Mouse (Mus musculus) ovary, adult 18-20 months (tissue): ENCODE results near the gene Cdh12.
"Not testable (repeated sequence)": the region's sequence is repeated elsewhere in the genome, so short reads cannot be mapped to it uniquely, and the experiment has no call there.

ENCODE experiments used
- DNase-seq: peaks from one replicate; pipeline ENCODE4 v3.0.0; 2022; ENCODE audit warnings: low spot score, mixed read lengths

Cdh12 gene

DNA sequence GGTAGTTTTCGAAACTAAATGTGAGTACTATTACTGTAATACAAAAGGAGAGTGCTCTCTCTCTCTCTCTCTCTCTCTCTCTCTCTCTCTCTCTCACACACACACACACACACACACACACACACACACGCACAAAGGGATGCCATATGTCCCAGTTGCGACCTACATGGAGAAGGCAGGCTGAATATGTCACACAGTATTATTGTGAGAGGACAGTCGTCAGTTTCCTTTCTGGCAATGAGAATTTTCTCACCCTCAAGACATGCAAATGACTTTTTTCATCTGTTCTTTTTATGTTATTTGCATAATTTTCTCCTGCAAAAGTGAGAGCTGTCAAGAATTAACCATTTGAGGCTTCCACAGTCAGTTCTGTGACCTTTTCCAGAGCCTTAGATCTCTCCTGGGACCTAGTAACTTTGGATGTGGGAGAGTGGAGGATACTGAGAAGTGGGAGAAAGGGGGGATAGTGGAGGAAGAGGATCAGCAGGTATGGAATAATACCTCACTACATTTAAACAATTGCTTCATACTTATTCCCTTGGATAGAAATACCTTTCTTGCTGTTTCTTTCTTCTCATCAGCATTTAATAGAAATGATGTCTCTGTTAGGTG lies 660.9 kb downstream of the Cdh12 start:
- no peak for DNase-seq

- no peak for DNase-seq
Measured at GRCm38 (mm10) chr15:21110874-21111603, 662.0 kb downstream of the Cdh12 start.

DNA sequence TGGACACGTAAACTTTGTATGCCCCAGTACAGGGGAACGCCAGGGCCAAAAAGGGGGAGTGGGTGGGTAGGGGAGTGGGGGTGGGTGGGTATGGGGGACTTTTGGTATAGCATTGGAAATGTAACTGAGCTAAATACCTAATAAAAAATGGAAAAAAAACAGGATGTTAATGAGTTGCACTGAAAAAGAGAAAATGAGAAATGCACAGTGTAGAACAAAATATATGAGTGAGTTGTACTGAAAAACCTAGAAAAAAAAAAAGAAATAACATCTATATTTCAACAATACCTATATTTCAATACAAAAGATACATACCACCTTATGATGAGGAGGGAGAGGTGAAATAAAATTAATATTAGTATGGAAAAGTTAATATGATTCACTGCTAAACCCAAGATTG lies 665.7 kb downstream of the Cdh12 start:
- DNase-seq: not testable (repeated sequence)

DNA sequence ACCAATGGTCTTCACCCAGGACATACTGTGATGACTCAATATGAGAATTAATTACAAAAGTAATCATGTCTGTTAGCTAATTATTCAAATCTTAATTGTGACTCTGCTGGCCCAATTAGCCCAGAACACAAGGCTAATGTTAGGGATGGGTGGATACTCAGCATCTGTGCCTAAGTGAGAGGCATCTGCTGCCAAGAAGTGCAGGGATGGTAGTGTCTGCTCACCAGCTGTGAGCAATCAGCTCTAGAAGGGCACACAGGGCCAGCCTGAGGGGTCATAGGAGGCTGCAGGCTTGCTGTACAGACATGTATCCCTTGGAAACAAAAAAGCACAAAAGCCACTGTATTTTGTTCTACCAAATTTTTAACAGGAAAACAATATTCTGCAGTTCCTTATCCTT lies 681.6 kb downstream of the Cdh12 start:
- DNase-seq: no peak

DNA sequence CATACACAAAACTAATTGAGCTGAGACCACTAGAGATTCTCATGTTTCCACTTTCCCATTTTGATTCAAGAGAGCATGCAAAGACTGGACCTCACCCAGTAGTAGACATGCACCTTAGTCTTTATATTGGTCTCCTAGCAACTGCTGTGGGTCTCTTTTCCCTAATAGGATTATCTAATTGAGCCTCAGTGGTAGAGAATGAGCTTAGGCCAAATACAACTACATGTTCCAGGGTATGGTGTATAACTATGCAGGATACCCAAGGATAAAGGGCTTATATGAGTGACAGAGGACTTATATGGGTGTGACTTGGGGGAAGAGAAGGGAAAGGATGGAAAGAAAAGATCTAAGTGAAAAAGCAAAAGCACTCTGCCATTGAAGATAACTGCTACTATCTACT lies 683.9 kb downstream of the Cdh12 start:
- DNase-seq: no peak

GRCm38 (mm10) chr15:21146896-21147295 lies 697.8 kb downstream of the Cdh12 start:
- no peak for DNase-seq

- no peak for DNase-seq
Measured at GRCm38 (mm10) chr15:21153602-21154001, 704.5 kb downstream of the Cdh12 start.

GRCm38 (mm10) chr15:21179727-21180126 lies 730.7 kb downstream of the Cdh12 start:
- DNase-seq: no peak

- DNase-seq: no peak
Measured at GRCm38 (mm10) chr15:21180191-21180590, 731.1 kb downstream of the Cdh12 start.

GRCm38 (mm10) chr15:21185799-21186198 lies 736.7 kb downstream of the Cdh12 start:
- no peak for DNase-seq

DNA sequence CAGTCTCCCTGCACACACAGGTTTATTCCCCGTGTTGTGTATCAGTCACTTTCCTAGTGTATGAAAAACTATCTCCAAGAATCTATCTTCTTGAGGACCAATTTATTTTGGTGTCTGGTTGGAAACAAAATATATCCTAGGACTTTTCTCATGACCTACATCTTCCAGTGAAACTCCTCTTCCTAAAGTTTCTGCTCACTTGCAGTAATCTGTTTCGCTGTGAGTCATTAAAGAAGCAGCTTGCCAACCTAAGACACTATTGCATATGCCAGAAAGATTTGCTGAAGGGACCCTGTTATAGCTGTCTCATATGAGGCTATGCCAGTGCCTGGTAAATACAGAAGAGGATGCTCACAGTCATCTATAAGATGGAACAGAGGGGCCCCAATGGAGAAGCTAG lies 761.0 kb downstream of the Cdh12 start:
- not testable (repeated sequence) for DNase-seq

DNA sequence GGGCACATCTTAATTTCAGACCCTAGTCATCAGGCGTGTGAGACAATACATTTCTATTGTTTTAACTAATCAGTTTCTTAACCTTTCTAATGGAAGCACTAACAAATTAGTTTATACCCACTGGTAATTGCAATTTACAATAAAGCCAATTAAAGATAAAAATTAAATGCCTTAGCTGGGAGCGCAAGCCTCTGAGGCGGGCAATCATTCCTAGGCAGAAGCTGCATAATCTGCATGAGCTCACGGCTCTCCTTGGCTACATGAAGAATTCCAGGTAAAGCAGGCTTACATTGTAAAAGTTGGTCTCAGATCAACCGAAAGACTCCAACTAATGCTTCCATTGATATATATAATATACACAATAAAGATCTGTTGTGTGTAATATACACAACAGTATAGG lies 773.9 kb downstream of the Cdh12 start:
- no peak for DNase-seq

DNA sequence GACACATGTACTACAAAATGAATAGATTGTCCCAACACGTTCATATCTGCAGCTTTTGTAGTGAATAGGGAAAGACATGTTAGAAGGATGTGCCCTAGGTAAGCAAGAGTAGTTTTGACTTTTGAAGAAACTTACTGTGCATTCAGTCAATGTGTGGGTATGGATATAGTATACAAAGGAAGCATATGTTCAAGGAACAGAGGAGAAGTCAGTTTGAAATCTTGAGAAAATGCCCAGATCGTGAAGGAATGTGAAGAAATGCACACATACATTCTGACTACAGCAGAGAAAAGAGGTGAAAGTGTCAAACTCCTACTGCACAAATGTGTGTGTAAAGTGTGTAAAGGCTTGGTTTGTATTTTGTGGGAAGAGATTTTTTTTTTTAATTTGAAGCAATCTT lies 812.3 kb downstream of the Cdh12 start:
- no peak for DNase-seq

- no peak for DNase-seq
Measured at GRCm38 (mm10) chr15:21269856-21270255, 820.8 kb downstream of the Cdh12 start.

- DNase-seq: no peak
Measured at GRCm38 (mm10) chr15:21297051-21297450, 848.0 kb downstream of the Cdh12 start.

DNA sequence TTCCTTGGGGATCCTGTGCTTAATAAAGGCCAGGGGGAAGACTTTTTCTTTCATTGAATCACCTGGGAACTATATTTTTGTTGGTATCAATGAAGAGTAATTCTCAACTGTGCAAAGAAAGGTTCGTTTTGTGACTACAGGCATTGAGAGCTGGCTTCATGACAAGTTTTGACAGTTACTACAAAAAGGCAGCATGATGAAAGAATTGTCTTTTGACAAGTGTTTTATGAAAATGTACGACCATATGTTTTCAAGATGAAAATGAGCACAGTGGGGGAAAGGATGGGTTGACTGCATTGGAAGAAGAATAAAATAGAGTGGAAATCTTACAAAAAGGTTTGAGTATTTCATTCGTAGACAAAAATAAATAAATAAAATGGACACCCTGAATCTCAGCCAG lies 866.4 kb downstream of the Cdh12 start:
- no peak for DNase-seq

GRCm38 (mm10) chr15:21343853-21344252 lies 894.8 kb downstream of the Cdh12 start:
- no peak for DNase-seq

- DNase-seq: no peak
Measured at GRCm38 (mm10) chr15:21344323-21344722, 895.3 kb downstream of the Cdh12 start.

- no peak for DNase-seq
Measured at GRCm38 (mm10) chr15:21344749-21345148, 895.7 kb downstream of the Cdh12 start.

DNA sequence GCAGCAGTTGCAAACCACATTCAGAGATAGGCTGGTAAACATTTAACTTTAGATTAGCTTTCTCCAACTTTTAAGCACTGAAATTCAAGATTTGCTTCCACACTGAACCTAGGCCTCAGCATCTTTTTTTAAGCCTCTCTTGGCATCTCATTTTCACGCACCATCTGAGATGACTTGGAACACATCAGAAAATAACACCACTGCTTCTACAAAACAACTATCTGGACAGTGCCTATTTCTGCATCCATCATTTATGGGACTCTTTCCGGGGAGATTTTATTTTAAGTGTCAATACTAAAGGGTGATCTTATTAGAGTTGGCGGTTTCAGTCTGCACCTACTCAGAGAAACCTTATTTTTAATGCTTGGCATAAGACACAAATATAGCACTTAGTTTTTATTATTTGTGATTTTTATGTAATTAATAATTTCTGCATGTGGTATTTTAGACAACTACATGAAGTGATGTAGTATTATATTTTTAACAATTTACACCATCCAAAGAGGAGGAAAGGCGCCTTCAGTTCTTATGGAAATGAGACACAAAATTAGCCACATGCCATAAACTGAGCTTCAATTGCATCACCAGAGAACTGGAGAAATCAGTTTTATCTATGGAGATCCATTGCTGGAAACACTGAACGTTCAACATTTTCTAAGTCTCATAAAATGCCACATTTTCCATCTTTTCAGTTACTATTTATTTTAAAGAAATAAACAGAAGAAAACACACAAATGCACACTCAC lies 906.5 kb downstream of the Cdh12 start:
- DNase-seq: no peak

DNA sequence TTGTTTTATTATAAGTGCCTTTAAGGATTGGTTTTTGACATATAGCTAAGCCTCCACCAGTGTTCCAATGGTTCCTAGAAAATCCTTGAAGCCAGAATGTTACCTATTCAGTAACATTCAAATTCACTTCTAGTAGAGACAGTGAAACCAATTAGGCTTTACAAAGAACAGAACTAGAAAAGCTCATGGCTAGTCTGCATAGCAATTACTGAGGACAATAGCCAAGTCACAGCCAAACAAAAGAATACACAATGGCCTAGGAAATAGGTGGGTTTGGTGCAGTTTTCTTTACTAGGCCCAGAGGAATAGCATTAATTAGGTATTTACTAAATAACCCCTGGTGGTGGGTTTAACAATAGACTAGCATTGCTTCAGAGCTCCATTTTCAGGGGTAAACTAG lies 917.3 kb downstream of the Cdh12 start:
- DNase-seq: no peak

GRCm38 (mm10) chr15:21375460-21375859 lies 926.4 kb downstream of the Cdh12 start:
- no peak for DNase-seq

DNA sequence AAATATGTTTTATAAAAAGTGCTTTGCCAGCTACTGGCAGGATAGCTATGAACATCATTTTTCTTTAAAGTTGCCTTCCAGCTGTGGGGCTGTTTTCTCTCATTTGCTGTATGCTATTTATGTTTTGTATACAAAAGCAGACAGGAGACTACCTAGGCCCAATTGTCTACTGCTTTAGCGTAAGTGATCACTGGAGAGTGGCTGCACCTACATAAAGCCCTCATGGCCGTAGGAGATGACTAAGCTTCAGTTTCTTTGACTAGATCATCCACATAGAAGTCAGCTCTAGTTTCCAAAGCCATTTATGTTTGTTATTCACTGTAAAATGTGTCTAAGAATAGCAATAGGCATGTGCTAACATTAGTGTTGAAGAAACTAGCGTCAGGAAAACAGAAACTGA lies 926.8 kb downstream of the Cdh12 start:
- DNase-seq: no peak
